Mouse (Mus musculus) large intestine, adult 2 months (tissue): Measurements from ENCODE around the gene Cog6. TPM values are rescaled to one million over a fixed set of nuclear protein-coding genes. Genes with fewer than 3 reads are reported as not detected.

Source experiments
- polyA plus RNA-seq: library from polyadenylated mRNA; depleted of rRNA; stranded (reverse); fragments of >200 nt; gene quantifications from 2 replicates; pipeline ENCODE4 v1.2.3, GENCODE M21; 2012; rRNA removed

The Cog6 gene
- polyA plus RNA-seq, 1 experiment = 20.1 TPM

Other genes starting within 250 kb of the Cog6 start
- 19.7 and 29.0 TPM in 2 replicates for gene Lhfp, start 24.3 kb upstream of the Cog6 start, polyA plus RNA-seq